In genomic region chr9:44417892-44418363, GRCm38 (mm10) we compare ENCODE assay signal across 8 mouse cellular contexts. TPM values are rescaled to one million over a fixed set of nuclear protein-coding genes. Genes with fewer than 3 reads are reported as not detected.
DNase-seq lines count a peak whose midpoint lies in the region; ATAC-seq and TF ChIP-seq lines count a peak whose summit lies in the region.

No protein-coding gene starts in this region.

- H3K27me3 ChIP-seq in forebrain, embryonic 16.5 days (replicated peaks; ENCODE audit: control insufficient read depth, insufficient read depth, low read length): no peaks in the 10 kb centered on the region
- no peaks in the 10 kb centered on the region for H3K27me3 ChIP-seq in neural tube, embryonic 14.5 days (ENCODE audit: control insufficient read depth, insufficient read depth, low read length)
- no peaks in the 10 kb centered on the region for H3K27me3 ChIP-seq in testis, adult 2 months (ENCODE audit: control insufficient read depth, insufficient read depth, low read length)

- WGBS in forebrain, embryonic 16.5 days: under 1% methylated on average over 37 of the region's 38 CpGs
- under 1% methylated on average over 38 of the region's 38 CpGs for WGBS in neural tube, embryonic 14.5 days

- peak; percentile 72 for TF ChIP-seq CTCF in testis, adult 2 months (IDR thresholded peaks at IDR 0.05; ENCODE audit: control insufficient read depth, insufficient read depth, insufficient replicate concordance, low read depth, low read length)

- H3K36me3 ChIP-seq in ES-E14 (ENCODE audit: control insufficient read depth, insufficient read depth, low read length, poor library complexity, severe bottlenecking): peaks cover 7% of the 10 kb centered on the region
- H3K36me3 ChIP-seq in forebrain, embryonic 16.5 days (ENCODE audit: control insufficient read depth, insufficient read depth): peaks cover 5% of the 10 kb centered on the region
- H3K36me3 ChIP-seq in neural tube, embryonic 14.5 days (ENCODE audit: control insufficient read depth, insufficient read depth, low read length): peaks cover 6% of the 10 kb centered on the region
- H3K36me3 ChIP-seq in testis, adult 2 months (ENCODE audit: control insufficient read depth, insufficient read depth, low read length): no peaks in the 10 kb centered on the region

- DNase-seq in ES-E14 (ENCODE audit: low read depth, low spot score): peak; percentile 75
- peak; percentile 95 to 97 for DNase-seq in cerebellum, adult 18-20 months
- peak; percentile 97 to 98 for DNase-seq in heart, postnatal 36 days
- peak; percentile 92 to 97 for DNase-seq in layer of hippocampus, adult 18-20 months (ENCODE audit: low spot score in 2 of 2)
- DNase-seq in lung, adult 18-20 months: peak; percentile 93 to 95

- peak overlapping the region; percentile 81 for H3K9ac ChIP-seq in ES-E14 (ENCODE audit: insufficient read depth, low read depth, low read length, poor library complexity, severe bottlenecking)
- peak overlapping the region; percentile 82 for H3K9ac ChIP-seq in forebrain, embryonic 16.5 days (replicated peaks; ENCODE audit: low read depth, low read length)
- H3K9ac ChIP-seq in neural tube, embryonic 14.5 days (replicated peaks; ENCODE audit: low read depth, low read length): peak overlapping the region; percentile 78

- in situ Hi-C loops in ES-E14 (cut with MboI; ENCODE audit: low sequenced_read_pairs in 2 of 2, unreplicated experiment in 2 of 2): no loop called here

- peak overlapping the region; percentile 86 for H3K4me2 ChIP-seq in forebrain, embryonic 16.5 days (ENCODE audit: low read length)
- peak overlapping the region; percentile 84 for H3K4me2 ChIP-seq in neural tube, embryonic 14.5 days (ENCODE audit: low read depth, low read length)

- intact Hi-C loops in heart, postnatal 36 days (cut with DNase I): no loop called here

- no peaks in the 10 kb centered on the region for H3K9me3 ChIP-seq in ES-E14 (ENCODE audit: control insufficient read depth, insufficient read depth, low read depth, low read length)
- no peaks in the 10 kb centered on the region for H3K9me3 ChIP-seq in forebrain, embryonic 16.5 days (ENCODE audit: control insufficient read depth, low read length)
- no peaks in the 10 kb centered on the region for H3K9me3 ChIP-seq in neural tube, embryonic 14.5 days (ENCODE audit: control insufficient read depth, low read length)

- H3K27ac ChIP-seq in ES-E14 (ENCODE audit: insufficient read depth, low read depth, low read length, poor library complexity, severe bottlenecking): peak overlapping the region; percentile 89
- H3K27ac ChIP-seq in forebrain, embryonic 16.5 days (ENCODE audit: low read length): peak overlapping the region; percentile 81
- H3K27ac ChIP-seq in neural tube, embryonic 14.5 days (ENCODE audit: low read depth, low read length): peak overlapping the region; percentile 65
- peak overlapping the region; percentile 98 for H3K27ac ChIP-seq in testis, adult 2 months (ENCODE audit: control insufficient read depth, insufficient read depth, low read depth, low read length)

- ATAC-seq in forebrain, embryonic 16.5 days: peak; percentile 85
- peak; percentile 90 for ATAC-seq in neural tube, embryonic 14.5 days (ENCODE audit: low read depth)

- TF ChIP-seq POLR2A in testis, adult 2 months (IDR thresholded peaks at IDR 0.05; ENCODE audit: control insufficient read depth, low read depth, low read length): peak; percentile 86

- H3K4me3 ChIP-seq in ES-E14 (ENCODE audit: insufficient read depth in 1 of 2, low read depth in 1 of 2, low read length in 2 of 2, poor library complexity in 1 of 2, severe bottlenecking in 1 of 2): peak overlapping the region; percentile 86 to 93
- H3K4me3 ChIP-seq in forebrain, embryonic 16.5 days (replicated peaks; ENCODE audit: low read length): peak overlapping the region; percentile 81
- peak overlapping the region; percentile 74 for H3K4me3 ChIP-seq in neural tube, embryonic 14.5 days (ENCODE audit: low read depth, low read length)
- H3K4me3 ChIP-seq in testis, adult 2 months (ENCODE audit: control insufficient read depth, low read depth, low read length): peak overlapping the region; percentile 93

- H3K4me1 ChIP-seq in ES-E14 (ENCODE audit: control insufficient read depth in 2 of 2, insufficient read depth in 2 of 2, low read length in 2 of 2, poor library complexity in 1 of 2): peaks cover 0 to 3% of the 10 kb centered on the region in 2 experiments; a peak in 1 of 4 replicates
- peaks cover 11% of the 10 kb centered on the region for H3K4me1 ChIP-seq in forebrain, embryonic 16.5 days (replicated peaks; ENCODE audit: control insufficient read depth, insufficient read depth, low read length)
- H3K4me1 ChIP-seq in neural tube, embryonic 14.5 days (ENCODE audit: control insufficient read depth, insufficient read depth, low read length): 0 out of 2 replicates have a peak, but pooled peaks cover 5% of the 10 kb centered on the region
- peaks cover 13% of the 10 kb centered on the region for H3K4me1 ChIP-seq in testis, adult 2 months (ENCODE audit: control insufficient read depth, insufficient read depth, low read length)

TF ChIP-seq in ES-E14, 5 proteins besides CTCF, POLR2A, EP300 and RAD21:
- TF ChIP-seq MAFK (IDR thresholded peaks at IDR 0.05; ENCODE audit: insufficient read depth, low read depth, low read length): no peak
- no peak for TF ChIP-seq CHD2 (IDR thresholded peaks at IDR 0.05; ENCODE audit: low read depth, low read length)
- TF ChIP-seq ZC3H11A (IDR thresholded peaks at IDR 0.05; ENCODE audit: borderline replicate concordance, low read depth, low read length): no peak
- peak; percentile 43; the same call in 1 of the 2 replicates for TF ChIP-seq HCFC1 (IDR thresholded peaks at IDR 0.05; ENCODE audit: borderline replicate concordance, insufficient read depth, low read length)
- TF ChIP-seq ZNF384 (IDR thresholded peaks at IDR 0.05; ENCODE audit: low read depth, low read length): no peak

RNA-seq across cellular contexts. Expression of gene Ccdc84, which starts 0.4 kb away (rescaled TPM):
- 38.3 and 57.0 TPM in 2 replicates for total RNA-seq in ES-E14 (2012; rRNA removed)
- 36.8 and 41.1 TPM in 2 replicates for polyA plus RNA-seq in forebrain, embryonic 16.5 days (2015; fragmentation: Nextera tagmentation; extraction: Ambion mirVana)
- total RNA-seq in heart, postnatal 36 days (2021): 1 to 10 TPM; 8.1 to 8.8 TPM
- total RNA-seq in layer of hippocampus, adult 18-20 months (2021): 10 to 100 TPM; 19.0 to 21.1 TPM
- 31.1 and 34.5 TPM in 2 replicates for polyA plus RNA-seq in neural tube, embryonic 14.5 days (2014; fragmentation: Nextera tagmentation; extraction: Ambion mirVana)
- polyA plus RNA-seq in testis, adult 2 months (2012; rRNA removed): 10.9 TPM in 2 replicates

RNA-seq across cellular contexts. Expression of gene Trappc4, which starts 10.5 kb away (rescaled TPM):
- 88.2 and 95.1 TPM in 2 replicates for total RNA-seq in ES-E14 (2012; rRNA removed)
- polyA plus RNA-seq in forebrain, embryonic 16.5 days (2015; fragmentation: Nextera tagmentation; extraction: Ambion mirVana): 322 and 334 TPM in 2 replicates
- total RNA-seq in heart, postnatal 36 days (2021): 10 to 100 TPM; 33.0 to 36.3 TPM
- 10 to 100 TPM; 70.1 to 72.2 TPM for total RNA-seq in layer of hippocampus, adult 18-20 months (2021)
- polyA plus RNA-seq in neural tube, embryonic 14.5 days (2014; fragmentation: Nextera tagmentation; extraction: Ambion mirVana): 305 and 308 TPM in 2 replicates
- polyA plus RNA-seq in testis, adult 2 months (2012; rRNA removed): 40.0 and 41.8 TPM in 2 replicates

RNA-seq across cellular contexts. Expression of gene Rps25, which starts 11.0 kb away (rescaled TPM):
- total RNA-seq in ES-E14 (2012; rRNA removed): 1,792 and 2,115 TPM in 2 replicates
- 901 and 949 TPM in 2 replicates for polyA plus RNA-seq in forebrain, embryonic 16.5 days (2015; fragmentation: Nextera tagmentation; extraction: Ambion mirVana)
- total RNA-seq in heart, postnatal 36 days (2021): 100 to 1,000 TPM; 793 to 858 TPM
- total RNA-seq in layer of hippocampus, adult 18-20 months (2021): 100 to 1,000 TPM; 717 to 799 TPM
- polyA plus RNA-seq in neural tube, embryonic 14.5 days (2014; fragmentation: Nextera tagmentation; extraction: Ambion mirVana): 1,180 and 1,219 TPM in 2 replicates
- 194 and 199 TPM in 2 replicates for polyA plus RNA-seq in testis, adult 2 months (2012; rRNA removed)

RNA-seq across cellular contexts. Expression of gene Slc37a4, which starts 21.3 kb away (rescaled TPM):
- 9.8 and 10.0 TPM in 2 replicates for total RNA-seq in ES-E14 (2012; rRNA removed)
- polyA plus RNA-seq in forebrain, embryonic 16.5 days (2015; fragmentation: Nextera tagmentation; extraction: Ambion mirVana): 38.4 and 41.6 TPM in 2 replicates
- 10 to 100 TPM; 21.5 to 24.0 TPM for total RNA-seq in heart, postnatal 36 days (2021)
- 10 to 100 TPM; 27.4 to 28.9 TPM for total RNA-seq in layer of hippocampus, adult 18-20 months (2021)
- polyA plus RNA-seq in neural tube, embryonic 14.5 days (2014; fragmentation: Nextera tagmentation; extraction: Ambion mirVana): 70.9 and 78.8 TPM in 2 replicates
- 14.1 and 14.7 TPM in 2 replicates for polyA plus RNA-seq in testis, adult 2 months (2012; rRNA removed)

RNA-seq across cellular contexts. Expression of gene Foxr1, which starts 23.0 kb away (rescaled TPM):
- total RNA-seq in ES-E14 (2012; rRNA removed): 0.79 and 1.9 TPM in 2 replicates
- polyA plus RNA-seq in forebrain, embryonic 16.5 days (2015; fragmentation: Nextera tagmentation; extraction: Ambion mirVana): not detected in 2 replicates
- total RNA-seq in heart, postnatal 36 days (2021): not detected
- total RNA-seq in layer of hippocampus, adult 18-20 months (2021): not detected
- not detected in 2 replicates for polyA plus RNA-seq in neural tube, embryonic 14.5 days (2014; fragmentation: Nextera tagmentation; extraction: Ambion mirVana)
- 1.5 and 2.0 TPM in 2 replicates for polyA plus RNA-seq in testis, adult 2 months (2012; rRNA removed)

Comparison
In these comparisons a context has a peak if more than half of its experiments do, and no peak if none do; other contexts are left out.
1. Peak in every context shown above with its lines: DNase-seq, ATAC-seq, H3K4me3 ChIP-seq and H3K27ac ChIP-seq.